In the genomic region with DNA sequence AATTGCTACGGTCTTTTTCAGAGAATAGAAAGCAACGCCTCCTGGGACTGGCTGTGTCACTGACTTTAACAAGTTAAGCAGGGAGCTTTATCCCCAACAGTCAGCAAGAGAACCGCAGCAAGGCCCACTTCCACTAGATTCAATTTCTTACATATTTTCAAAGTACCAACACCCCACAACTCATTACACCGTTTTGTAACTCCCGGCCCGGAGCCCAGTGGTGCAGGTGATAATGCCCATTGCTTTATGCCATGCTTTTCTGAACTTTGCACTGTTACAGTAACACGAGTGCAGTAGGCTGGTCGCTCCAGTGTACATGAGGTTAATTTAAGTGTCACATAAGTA, we compare ENCODE assay signal across 18 mouse cellular contexts. TPM values are rescaled to one million over a fixed set of nuclear protein-coding genes. Genes with fewer than 3 reads are reported as not detected.
DNase-seq lines count a peak whose midpoint lies in the region; ATAC-seq and TF ChIP-seq lines count a peak whose summit lies in the region.
"Had no signal": no experiment of that assay in that cellular context is flagged by ENCODE, and none has a peak within 500 bp of the region (broad histone marks: within the 10 kb centered on the region; RNA-seq: fewer than 3 reads in every experiment).

No protein-coding gene starts in this region.

- no peaks in the 10 kb centered on the region for H3K9me3 ChIP-seq in lung, postnatal 0 days (ENCODE audit: low read length)
- H3K9me3 ChIP-seq in embryonic facial prominence, embryonic 14.5 days (ENCODE audit: control insufficient read depth, low read length) = no peaks in the 10 kb centered on the region
- H3K9me3 ChIP-seq in intestine, embryonic 14.5 days (ENCODE audit: control insufficient read depth, low read length) = no peaks in the 10 kb centered on the region
- H3K9me3 ChIP-seq in liver, embryonic 16.5 days (replicated peaks; ENCODE audit: control insufficient read depth, low read length) = no peaks in the 10 kb centered on the region
- H3K9me3 ChIP-seq in kidney, embryonic 14.5 days (ENCODE audit: control insufficient read depth, low read length) = no peaks in the 10 kb centered on the region; the same call in 1 of the 2 replicates
- H3K9me3 ChIP-seq in forebrain, embryonic 11.5 days (ENCODE audit: control insufficient read depth, low read length) = no peaks in the 10 kb centered on the region
- H3K9me3 ChIP-seq: neural tube, embryonic 12.5 days had no signal

- TF ChIP-seq EP300 in lung, postnatal 0 days (IDR thresholded peaks at IDR 0.05) = no peak

- no peak for DNase-seq in lung, postnatal 0 days (ENCODE audit: low spot score)
- DNase-seq in lung, adult 2 months = no peak
- DNase-seq in embryonic facial prominence, embryonic 14.5 days (ENCODE audit: low spot score) = no peak
- DNase-seq in intestine, embryonic 14.5 days (ENCODE audit: low spot score) = peak; percentile 60
- DNase-seq in gastrocnemius, postnatal 4 days (ENCODE audit: low spot score in 2 of 2) = no peak
- no peak for DNase-seq in forebrain, embryonic 11.5 days (ENCODE audit: low spot score)

- TF ChIP-seq CTCF in lung, postnatal 0 days (IDR thresholded peaks at IDR 0.05) = no peak
- no peak for TF ChIP-seq CTCF in lung, adult 2 months (IDR thresholded peaks at IDR 0.05; ENCODE audit: insufficient read depth, low read length)

- WGBS in lung, postnatal 0 days = 59% methylated on average over 8 of the region's 8 CpGs
- WGBS in lung, adult 2 months = 69% methylated on average over 8 of the region's 8 CpGs
- WGBS in embryonic facial prominence, embryonic 14.5 days = 52% methylated on average over 8 of the region's 8 CpGs
- WGBS in intestine, embryonic 14.5 days = 64% methylated on average over 8 of the region's 8 CpGs
- WGBS in liver, embryonic 16.5 days (ENCODE audit: insufficient replicate concordance) = 24% methylated on average over 8 of the region's 8 CpGs
- WGBS in kidney, embryonic 14.5 days = 53% methylated on average over 8 of the region's 8 CpGs
- 51% methylated on average over 8 of the region's 8 CpGs for WGBS in forebrain, embryonic 11.5 days

- H3K36me3 ChIP-seq in lung, postnatal 0 days (ENCODE audit: insufficient read depth, low read length) = no peaks in the 10 kb centered on the region
- no peaks in the 10 kb centered on the region for H3K36me3 ChIP-seq in embryonic facial prominence, embryonic 14.5 days (ENCODE audit: control insufficient read depth, insufficient read depth, low read length)
- H3K36me3 ChIP-seq in intestine, embryonic 14.5 days (ENCODE audit: control insufficient read depth, insufficient read depth, low read length) = peaks cover 8% of the 10 kb centered on the region; the same call in 1 of the 2 replicates
- no peaks in the 10 kb centered on the region; the same call in 1 of the 2 replicates for H3K36me3 ChIP-seq in liver, embryonic 16.5 days (ENCODE audit: control insufficient read depth, insufficient read depth)
- H3K36me3 ChIP-seq in kidney, embryonic 14.5 days (ENCODE audit: control insufficient read depth, insufficient read depth, low read length) = peaks cover 4% of the 10 kb centered on the region
- H3K36me3 ChIP-seq in forebrain, embryonic 11.5 days (ENCODE audit: control insufficient read depth, insufficient read depth, low read length) = no peaks in the 10 kb centered on the region

- no peak overlapping the region for H3K9ac ChIP-seq in lung, postnatal 0 days (replicated peaks; ENCODE audit: low read depth)
- no peak overlapping the region for H3K9ac ChIP-seq in embryonic facial prominence, embryonic 14.5 days (ENCODE audit: low read depth, low read length)
- no peak overlapping the region for H3K9ac ChIP-seq in intestine, embryonic 14.5 days (ENCODE audit: low read length)
- no peak overlapping the region for H3K9ac ChIP-seq in liver, embryonic 16.5 days (ENCODE audit: low read depth, low read length)
- no peak overlapping the region for H3K9ac ChIP-seq in kidney, embryonic 14.5 days (ENCODE audit: low read depth, low read length)
- no peak overlapping the region for H3K9ac ChIP-seq in forebrain, embryonic 11.5 days (ENCODE audit: low read length)
- H3K9ac ChIP-seq: neural tube, embryonic 12.5 days had no signal

- H3K4me2 ChIP-seq in lung, postnatal 0 days (replicated peaks; ENCODE audit: low read depth, low read length) = no peak overlapping the region
- peak overlapping the region; percentile 99; the same call in 1 of the 2 replicates for H3K4me2 ChIP-seq in embryonic facial prominence, embryonic 14.5 days (ENCODE audit: low read depth, low read length)
- H3K4me2 ChIP-seq in intestine, embryonic 14.5 days (ENCODE audit: low read length) = peak overlapping the region; percentile 98; the same call in 1 of the 2 replicates
- peak overlapping the region; percentile 86 for H3K4me2 ChIP-seq in liver, embryonic 16.5 days (ENCODE audit: low read depth, low read length)
- no peak overlapping the region for H3K4me2 ChIP-seq in kidney, embryonic 14.5 days (replicated peaks; ENCODE audit: low read depth, low read length)
- no peak overlapping the region for H3K4me2 ChIP-seq in forebrain, embryonic 11.5 days (ENCODE audit: low read depth, low read length, severe bottlenecking)

- 0 out of 2 replicates have a peak, but pooled peaks have one; percentile 11 for ATAC-seq in lung, postnatal 0 days
- no peak for ATAC-seq in embryonic facial prominence, embryonic 14.5 days (ENCODE audit: low read depth)
- no peak for ATAC-seq in intestine, embryonic 14.5 days (replicated peaks; ENCODE audit: low FRiP score, low TSS enrichment, low read depth)
- ATAC-seq in liver, embryonic 16.5 days (ENCODE audit: low read depth) = no peak
- ATAC-seq in kidney, embryonic 14.5 days (ENCODE audit: low FRiP score, low TSS enrichment) = no peak
- ATAC-seq in forebrain, embryonic 11.5 days (replicated peaks; ENCODE audit: low FRiP score) = no peak

- H3K27me3 ChIP-seq in lung, postnatal 0 days (replicated peaks; ENCODE audit: insufficient read depth, low read length) = peaks cover 29% of the 10 kb centered on the region; the same call in 1 of the 2 replicates
- H3K27me3 ChIP-seq in embryonic facial prominence, embryonic 14.5 days (replicated peaks; ENCODE audit: control insufficient read depth, insufficient read depth, low read length) = peaks cover 55% of the 10 kb centered on the region
- peaks cover 46% of the 10 kb centered on the region for H3K27me3 ChIP-seq in intestine, embryonic 14.5 days (replicated peaks; ENCODE audit: control insufficient read depth, insufficient read depth, low read length)
- H3K27me3 ChIP-seq in liver, embryonic 16.5 days (ENCODE audit: control insufficient read depth, insufficient read depth, low read depth, low read length) = peaks cover 33% of the 10 kb centered on the region
- H3K27me3 ChIP-seq in kidney, embryonic 14.5 days (ENCODE audit: control insufficient read depth, insufficient read depth, low read length) = peaks cover 55% of the 10 kb centered on the region
- H3K27me3 ChIP-seq in forebrain, embryonic 11.5 days (ENCODE audit: control insufficient read depth, insufficient read depth, low read length) = peaks cover 44% of the 10 kb centered on the region
- H3K27me3 ChIP-seq: CH12.LX had no signal

- H3K4me3 ChIP-seq in lung, postnatal 0 days (ENCODE audit: low read depth, low read length) = no peak overlapping the region
- H3K4me3 ChIP-seq in lung, adult 2 months (replicated peaks; ENCODE audit: extremely low read depth, low read depth, low read length) = no peak overlapping the region
- peak overlapping the region; percentile 64; the same call in 1 of the 2 replicates for H3K4me3 ChIP-seq in embryonic facial prominence, embryonic 14.5 days (ENCODE audit: low read depth, low read length)
- H3K4me3 ChIP-seq in intestine, embryonic 14.5 days (ENCODE audit: low read depth, low read length) = no peak overlapping the region
- peak overlapping the region; percentile 61 for H3K4me3 ChIP-seq in liver, embryonic 16.5 days (ENCODE audit: low read depth, low read length)
- H3K4me3 ChIP-seq in kidney, embryonic 14.5 days (ENCODE audit: low read length) = no peak overlapping the region
- no peak overlapping the region for H3K4me3 ChIP-seq in forebrain, embryonic 11.5 days (ENCODE audit: low read depth, low read length)

- peaks cover 16% of the 10 kb centered on the region; the same call in 1 of the 2 replicates for H3K4me1 ChIP-seq in lung, postnatal 0 days (ENCODE audit: insufficient read depth, low read depth, low read length)
- H3K4me1 ChIP-seq in lung, adult 2 months (ENCODE audit: control insufficient read depth, insufficient read depth, low read length) = peaks cover 10% of the 10 kb centered on the region
- H3K4me1 ChIP-seq in embryonic facial prominence, embryonic 14.5 days (ENCODE audit: control insufficient read depth, insufficient read depth, low read length) = peaks cover 10% of the 10 kb centered on the region; the same call in 1 of the 2 replicates
- H3K4me1 ChIP-seq in intestine, embryonic 14.5 days (replicated peaks; ENCODE audit: control insufficient read depth, insufficient read depth, low read length) = peaks cover 12% of the 10 kb centered on the region
- peaks cover 26% of the 10 kb centered on the region for H3K4me1 ChIP-seq in liver, embryonic 16.5 days (ENCODE audit: control insufficient read depth, low read depth, low read length)
- H3K4me1 ChIP-seq in kidney, embryonic 14.5 days (ENCODE audit: control insufficient read depth, insufficient read depth, low read length) = peaks cover 8% of the 10 kb centered on the region; the same call in 1 of the 2 replicates
- H3K4me1 ChIP-seq in forebrain, embryonic 11.5 days (replicated peaks; ENCODE audit: control insufficient read depth, insufficient read depth, low read length) = peaks cover 11% of the 10 kb centered on the region

- H3K27ac ChIP-seq in lung, postnatal 0 days (ENCODE audit: low read length) = no peak overlapping the region
- no peak overlapping the region for H3K27ac ChIP-seq in embryonic facial prominence, embryonic 14.5 days (replicated peaks; ENCODE audit: low read depth, low read length)
- no peak overlapping the region for H3K27ac ChIP-seq in intestine, embryonic 14.5 days (ENCODE audit: low read depth)
- no peak overlapping the region for H3K27ac ChIP-seq in liver, embryonic 16.5 days (ENCODE audit: low read length)
- no peak overlapping the region for H3K27ac ChIP-seq in kidney, embryonic 14.5 days (ENCODE audit: low read depth, low read length)
- H3K27ac ChIP-seq in forebrain, embryonic 11.5 days (ENCODE audit: low read depth, low read length) = no peak overlapping the region
- H3K27ac ChIP-seq: macrophage; neural tube, embryonic 12.5 days had no signal

- no peak for TF ChIP-seq POLR2A in lung, adult 2 months (IDR thresholded peaks at IDR 0.05; ENCODE audit: borderline replicate concordance, extremely low read depth, low read depth, low read length)

RNA-seq across cellular contexts. Expression of gene Gp5, which starts 0.4 kb away (rescaled TPM):
- 3.5 and 4.4 TPM in 2 replicates for polyA plus RNA-seq in lung, postnatal 0 days (2015; fragmentation: Nextera tagmentation; extraction: Ambion mirVana)
- polyA plus RNA-seq in lung, adult 2 months (2012; rRNA removed) = 4.3 and 6.5 TPM in 2 replicates
- 0.32 and 0.56 TPM in 2 replicates for polyA plus RNA-seq in embryonic facial prominence, embryonic 14.5 days (2014; fragmentation: Nextera tagmentation; extraction: Ambion mirVana)
- polyA plus RNA-seq in intestine, embryonic 14.5 days (2014; fragmentation: Nextera tagmentation; extraction: Ambion mirVana) = 0.65 and 0.80 TPM in 2 replicates
- 9.3 and 10.5 TPM in 2 replicates for polyA plus RNA-seq in liver, embryonic 16.5 days (2015; fragmentation: Nextera tagmentation; extraction: Ambion mirVana)
- total RNA-seq in gastrocnemius, postnatal 4 days (2021) = under 1 TPM; 0.36 to 0.49 TPM
- polyA plus RNA-seq in kidney, embryonic 14.5 days (2014; fragmentation: Nextera tagmentation; extraction: Ambion mirVana) = 0.55 and 0.64 TPM in 2 replicates
- 1.7 and 2.0 TPM in 2 replicates for polyA plus RNA-seq in forebrain, embryonic 11.5 days (2014; fragmentation: Nextera tagmentation; extraction: Ambion mirVana)

RNA-seq across cellular contexts. Expression of gene Lrrc15, which starts 27.1 kb away (rescaled TPM):
- polyA plus RNA-seq in lung, postnatal 0 days (2015; fragmentation: Nextera tagmentation; extraction: Ambion mirVana) = 1.4 and 2.0 TPM in 2 replicates
- 0.03 and 0.04 TPM in 2 replicates for polyA plus RNA-seq in lung, adult 2 months (2012; rRNA removed)
- 2.3 and 2.7 TPM in 2 replicates for polyA plus RNA-seq in embryonic facial prominence, embryonic 14.5 days (2014; fragmentation: Nextera tagmentation; extraction: Ambion mirVana)
- 0.27 and 0.50 TPM in 2 replicates for polyA plus RNA-seq in intestine, embryonic 14.5 days (2014; fragmentation: Nextera tagmentation; extraction: Ambion mirVana)
- polyA plus RNA-seq in liver, embryonic 16.5 days (2015; fragmentation: Nextera tagmentation; extraction: Ambion mirVana) = 0.02 and 0.04 TPM in 2 replicates
- 1 to 10 TPM; 2.3 to 2.8 TPM for total RNA-seq in gastrocnemius, postnatal 4 days (2021)
- polyA plus RNA-seq in kidney, embryonic 14.5 days (2014; fragmentation: Nextera tagmentation; extraction: Ambion mirVana) = 0.76 and 1.1 TPM in 2 replicates
- polyA plus RNA-seq in forebrain, embryonic 11.5 days (2014; fragmentation: Nextera tagmentation; extraction: Ambion mirVana) = 0.40 and 1.1 TPM in 2 replicates
- total RNA-seq: CH12.LX; hematopoietic stem cell, adult 5-6 weeks had no signal
- polyA plus RNA-seq: frontal cortex, adult 2 months; macrophage; spleen, adult 2 months had no signal

RNA-seq across cellular contexts. Expression of gene Cpn2, which starts 42.8 kb away (rescaled TPM):
- polyA plus RNA-seq in lung, postnatal 0 days (2015; fragmentation: Nextera tagmentation; extraction: Ambion mirVana) = 0.06 and 0.10 TPM in 2 replicates
- polyA plus RNA-seq in lung, adult 2 months (2012; rRNA removed) = 0.34 and 1.0 TPM in 2 replicates
- 0.05 TPM in 1 of 2 replicates, not detected in the other for polyA plus RNA-seq in embryonic facial prominence, embryonic 14.5 days (2014; fragmentation: Nextera tagmentation; extraction: Ambion mirVana)
- polyA plus RNA-seq in intestine, embryonic 14.5 days (2014; fragmentation: Nextera tagmentation; extraction: Ambion mirVana) = 0.04 TPM in 1 of 2 replicates, not detected in the other
- polyA plus RNA-seq in liver, embryonic 16.5 days (2015; fragmentation: Nextera tagmentation; extraction: Ambion mirVana) = 3.4 and 3.9 TPM in 2 replicates
- under 1 TPM; 0.12 to 0.36 TPM for total RNA-seq in gastrocnemius, postnatal 4 days (2021)
- polyA plus RNA-seq in kidney, embryonic 14.5 days (2014; fragmentation: Nextera tagmentation; extraction: Ambion mirVana) = not detected in 2 replicates
- polyA plus RNA-seq in forebrain, embryonic 11.5 days (2014; fragmentation: Nextera tagmentation; extraction: Ambion mirVana) = not detected in 2 replicates
- total RNA-seq: CH12.LX; hematopoietic stem cell, adult 5-6 weeks; layer of hippocampus, postnatal 10 days had no signal
- polyA plus RNA-seq: frontal cortex, adult 2 months; gonadal fat pad, adult 2 months; limb, embryonic 11.5 days; macrophage; neural tube, embryonic 12.5 days; spleen, adult 2 months; thymus, postnatal 0 days had no signal

Comparison
In these comparisons a context has a peak if more than half of its experiments do, and no peak if none do; other contexts are left out.
1. H3K4me2 ChIP-seq: peak in embryonic facial prominence, embryonic 14.5 days (single experiment), intestine, embryonic 14.5 days (single experiment) and liver, embryonic 16.5 days (single experiment); none in lung, postnatal 0 days (single experiment), kidney, embryonic 14.5 days (single experiment) and forebrain, embryonic 11.5 days (single experiment).
2. H3K4me3 ChIP-seq: peak in embryonic facial prominence, embryonic 14.5 days (single experiment) and liver, embryonic 16.5 days (single experiment); none in lung, postnatal 0 days (single experiment), lung, adult 2 months (single experiment), intestine, embryonic 14.5 days (single experiment), kidney, embryonic 14.5 days (single experiment) and forebrain, embryonic 11.5 days (single experiment).